Mouse (Mus musculus) spleen, embryonic (tissue): ENCODE measurements around the gene Foxn4.

Experiments
- CTCF ChIA-PET: fragments of 350-600 bp; sonication (Branson Sonifier 250); formaldehyde crosslinking; loops from one replicate; lab custom pipeline; 2022; lab: Charles Lee

The Foxn4 gene

GRCm38 (mm10) chr5:114273693-114274402 is at the start of gene Foxn4:
Gene Foxn4 (minus strand): TSS chr5:114273807.
- CTCF ChIA-PET: no interaction called here

- CTCF ChIA-PET: interaction anchor here (0.6 to 0.7 kb wide), 2 partner anchors 37 to 70 kb away, joined by 3 to 4 read pairs; no protein-coding TSS in a partner anchor
Measured at GRCm38 (mm10) chr5:114323105-114323790, 49.6 kb upstream of the Foxn4 start.

GRCm38 (mm10) chr5:114309680-114310036 is 36.1 kb upstream of the Foxn4 start:
- CTCF ChIA-PET: no interaction called here

- CTCF ChIA-PET: interaction anchor here (0.5 to 1.0 kb wide), 2 partner anchors 9 to 12 kb away, joined by 3 read pairs; no protein-coding TSS in a partner anchor
Measured at GRCm38 (mm10) chr5:114308765-114309679, 35.4 kb upstream of the Foxn4 start.

- CTCF ChIA-PET: no interaction called here
Measured at GRCm38 (mm10) chr5:114306496-114306895, 32.9 kb upstream of the Foxn4 start.

- CTCF ChIA-PET: no interaction called here
Measured at GRCm38 (mm10) chr5:114303166-114303565, 29.6 kb upstream of the Foxn4 start.

- CTCF ChIA-PET: no interaction called here
Measured at GRCm38 (mm10) chr5:114299883-114300610, 26.4 kb upstream of the Foxn4 start.

GRCm38 (mm10) chr5:114299156-114299855 is 25.7 kb upstream of the Foxn4 start:
- CTCF ChIA-PET: no interaction called here

- CTCF ChIA-PET: no interaction called here
Measured at GRCm38 (mm10) chr5:114298212-114298894, 24.7 kb upstream of the Foxn4 start.

GRCm38 (mm10) chr5:114296693-114297631 is 23.4 kb upstream of the Foxn4 start:
- CTCF ChIA-PET: interaction anchor here (0.7 kb wide), 1 partner anchor 12 kb away, joined by 3 read pairs; no protein-coding TSS in a partner anchor

GRCm38 (mm10) chr5:114290004-114290403 is 16.4 kb upstream of the Foxn4 start:
- CTCF ChIA-PET: no interaction called here

- CTCF ChIA-PET: no interaction called here
Measured at GRCm38 (mm10) chr5:114288874-114289273, 15.3 kb upstream of the Foxn4 start, which contains the start of gene Myo1h. Gene Myo1h (plus strand): TSS chr5:114289166.

GRCm38 (mm10) chr5:114288396-114288795 is 14.8 kb upstream of the Foxn4 start:
- CTCF ChIA-PET: no interaction called here

- CTCF ChIA-PET: interaction anchor here (0.7 kb wide), 1 partner anchor 36 kb away, joined by 4 read pairs; no protein-coding TSS in a partner anchor
Measured at GRCm38 (mm10) chr5:114286872-114287571, 13.4 kb upstream of the Foxn4 start.

- CTCF ChIA-PET: no interaction called here
Measured at GRCm38 (mm10) chr5:114286102-114286501, 12.5 kb upstream of the Foxn4 start.

GRCm38 (mm10) chr5:114285398-114285700 is 11.7 kb upstream of the Foxn4 start:
- CTCF ChIA-PET: no interaction called here

- CTCF ChIA-PET: interaction anchor here (0.6 kb wide), 1 partner anchor 229 kb away, joined by 19 read pairs; no protein-coding TSS in a partner anchor
Measured at GRCm38 (mm10) chr5:114284604-114285397, 11.2 kb upstream of the Foxn4 start.
